Mouse (Mus musculus) frontal cortex, postnatal 10 days (tissue): ENCODE results near the gene Rnf38.

Experiments used
- DNase-seq, 2 experiments: peaks; one replicate each; pipeline ENCODE4 v3.0.0; 2022; ENCODE audit warnings: low spot score in 2 of 2, mixed read lengths in 1 of 2

Gene Rnf38

DNA sequence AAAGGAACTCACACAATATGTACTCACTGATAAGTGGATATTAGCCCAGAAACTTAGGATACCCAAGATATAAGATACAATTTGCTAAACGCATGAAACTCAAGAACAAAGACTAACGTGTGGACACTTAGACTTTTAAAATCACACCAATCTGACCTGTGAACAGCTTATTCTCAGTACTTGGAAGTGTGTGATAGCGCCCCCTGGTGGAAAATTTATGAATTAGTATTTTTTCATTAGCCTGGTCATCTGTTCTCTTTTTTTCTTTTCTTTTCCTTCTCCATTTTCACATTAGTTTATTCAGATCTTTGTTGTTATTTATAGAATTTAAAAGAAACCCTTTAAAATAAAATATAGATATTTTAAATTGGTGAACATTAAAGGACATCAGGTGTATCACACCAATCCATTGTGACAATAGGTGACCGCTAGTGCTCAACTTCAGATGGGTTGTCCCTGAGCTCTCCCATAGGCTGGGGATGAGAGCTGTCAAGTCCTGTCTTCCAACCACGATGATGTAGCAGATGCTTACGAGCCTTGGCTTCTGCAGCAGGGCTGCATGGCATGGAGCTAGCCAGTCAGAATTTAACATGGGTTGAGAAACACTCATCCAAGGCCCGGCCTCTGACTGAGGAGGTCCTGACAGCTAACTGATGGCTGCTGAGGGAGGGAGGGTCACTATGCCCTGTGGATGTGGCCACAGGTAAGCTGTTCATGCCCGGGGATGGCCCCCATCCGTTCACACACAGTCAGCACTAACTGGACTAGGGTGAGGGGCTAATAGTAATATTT is 114.0 kb downstream of the Rnf38 start:
- DNase-seq: no peak

DNA sequence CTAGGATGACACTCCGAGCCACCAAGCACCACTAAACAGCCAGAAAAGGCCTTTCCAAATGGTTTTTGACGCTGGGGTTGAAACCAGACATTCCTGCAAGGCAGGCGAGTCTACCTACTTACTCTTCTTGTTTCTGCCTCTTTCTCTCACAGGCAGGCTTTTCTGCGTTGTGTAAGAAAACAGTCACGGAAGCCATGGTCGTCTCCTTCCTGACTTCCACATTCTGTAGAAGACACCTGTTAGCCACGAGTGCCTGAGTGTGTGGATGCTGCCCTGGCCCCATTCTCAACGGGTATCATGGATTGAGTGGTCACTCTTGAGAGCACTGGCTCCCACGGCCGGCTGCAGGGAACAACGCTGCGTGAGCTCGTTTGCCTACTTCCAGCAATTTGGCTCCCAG is 118.5 kb downstream of the Rnf38 start:
- no peak for DNase-seq

DNA sequence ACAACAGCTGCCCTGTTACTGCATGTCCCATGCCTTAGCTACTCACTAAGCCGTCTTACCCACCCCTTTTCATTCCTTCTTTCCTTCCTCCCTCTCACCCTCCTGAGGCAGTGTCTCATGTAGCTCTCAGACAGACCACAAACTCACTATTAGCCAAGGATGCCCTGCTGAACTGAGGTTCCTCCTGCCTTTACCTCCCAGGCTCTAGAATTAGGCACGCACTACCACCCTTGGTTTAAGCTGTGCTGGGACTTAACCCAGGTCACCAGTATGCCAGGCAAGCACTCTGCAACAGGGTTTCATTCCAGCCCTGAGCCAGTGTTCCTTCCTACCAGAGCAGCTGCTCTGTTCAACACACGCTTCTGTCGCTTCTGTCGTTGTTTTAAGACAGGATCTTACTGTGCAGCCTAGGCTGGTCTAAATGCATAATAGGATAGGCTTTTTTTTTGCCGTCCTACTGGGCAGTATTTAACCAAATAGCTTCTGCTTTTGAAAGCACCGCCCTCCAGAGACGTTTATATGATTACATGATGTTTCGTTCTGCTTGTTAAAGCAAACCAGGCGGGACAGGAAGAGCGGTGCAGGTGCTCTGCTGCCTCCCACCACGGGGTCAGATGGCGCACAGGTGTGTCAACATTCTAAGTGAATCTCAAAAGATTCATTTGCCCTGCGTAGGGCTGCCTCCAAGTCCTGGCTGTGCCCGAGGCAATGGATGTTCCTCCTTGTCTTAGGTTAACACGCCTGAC is 120.0 kb downstream of the Rnf38 start:
- no peak for DNase-seq

DNA sequence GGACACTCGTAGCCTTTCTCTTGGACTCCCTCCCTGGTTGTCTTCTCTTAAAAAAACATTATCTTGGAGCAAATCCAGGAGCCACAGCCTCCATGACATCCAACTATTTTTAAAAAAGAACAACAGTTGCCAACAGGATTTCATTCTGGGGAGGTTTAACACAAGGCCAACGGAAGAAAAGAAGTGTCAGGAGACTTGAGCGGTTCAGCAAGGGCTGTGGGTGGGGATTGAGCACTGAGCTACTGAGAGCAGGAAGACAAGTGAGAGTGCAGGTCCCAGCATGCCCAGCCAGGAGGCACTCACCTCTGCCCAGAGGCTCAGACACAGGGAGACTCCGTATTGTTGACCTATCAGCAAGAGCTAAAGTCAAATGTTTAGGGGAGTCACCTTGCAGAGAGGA is 120.8 kb downstream of the Rnf38 start:
- DNase-seq: no peak

DNA sequence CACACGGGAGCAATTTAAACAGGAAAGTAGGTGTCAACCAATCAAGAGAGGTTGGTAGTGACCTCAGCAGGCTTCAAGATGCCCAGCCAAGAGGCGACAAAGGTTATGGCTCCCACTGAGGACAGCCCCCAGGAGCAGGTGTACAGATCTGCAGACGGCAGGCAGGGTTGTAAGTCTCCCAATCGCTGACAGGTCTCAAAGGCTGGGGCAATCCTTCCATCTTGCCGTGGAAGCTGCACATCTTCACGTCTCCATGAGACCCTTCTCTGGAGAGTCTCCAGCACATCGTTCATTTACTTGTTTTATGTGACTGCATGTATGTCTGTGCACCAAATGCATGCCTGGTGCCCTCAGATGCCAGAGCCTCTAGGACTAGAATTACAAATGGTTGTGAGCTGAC is 122.8 kb downstream of the Rnf38 start:
- no peak for DNase-seq

DNA sequence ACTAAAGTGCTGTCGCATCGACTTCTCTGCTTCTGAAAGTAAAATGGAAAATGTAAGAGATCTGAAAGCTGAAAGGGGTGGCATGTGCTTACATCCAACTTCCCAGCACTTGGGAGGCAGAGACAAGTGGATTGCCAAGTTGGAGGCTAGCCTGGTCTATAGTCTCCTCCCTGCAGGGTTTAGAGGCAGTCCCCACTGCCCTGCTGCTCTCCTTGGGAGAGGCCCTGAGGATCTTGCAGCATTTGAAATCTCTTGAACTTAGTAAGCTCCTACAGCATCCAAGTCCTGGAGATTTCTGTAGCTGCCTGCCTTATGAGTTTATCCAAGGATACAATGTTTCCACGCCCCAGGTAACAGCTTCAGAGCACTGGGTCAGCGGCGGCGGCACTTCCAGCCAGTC is 125.3 kb downstream of the Rnf38 start:
- no peak for DNase-seq

DNA sequence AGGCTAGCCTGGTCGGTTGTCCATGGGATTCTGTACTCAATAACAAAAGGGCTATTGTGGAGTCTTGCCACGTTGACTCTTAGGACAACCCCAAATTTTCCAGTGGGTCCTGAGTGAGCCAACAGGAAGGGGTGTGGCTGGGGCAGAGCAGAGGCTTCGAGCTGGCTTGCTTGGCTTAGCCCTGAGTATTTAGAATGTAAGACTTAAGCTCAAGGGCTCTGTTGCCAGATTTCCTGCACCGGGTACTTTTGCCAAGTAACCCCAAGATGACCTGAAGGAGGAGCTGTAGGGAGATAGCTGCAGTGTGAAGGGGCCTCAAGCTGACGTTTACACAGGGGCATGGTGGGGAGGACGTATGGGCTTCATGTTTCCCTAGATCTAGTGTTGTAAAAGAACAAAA is 126.2 kb downstream of the Rnf38 start:
- DNase-seq: no peak

DNA sequence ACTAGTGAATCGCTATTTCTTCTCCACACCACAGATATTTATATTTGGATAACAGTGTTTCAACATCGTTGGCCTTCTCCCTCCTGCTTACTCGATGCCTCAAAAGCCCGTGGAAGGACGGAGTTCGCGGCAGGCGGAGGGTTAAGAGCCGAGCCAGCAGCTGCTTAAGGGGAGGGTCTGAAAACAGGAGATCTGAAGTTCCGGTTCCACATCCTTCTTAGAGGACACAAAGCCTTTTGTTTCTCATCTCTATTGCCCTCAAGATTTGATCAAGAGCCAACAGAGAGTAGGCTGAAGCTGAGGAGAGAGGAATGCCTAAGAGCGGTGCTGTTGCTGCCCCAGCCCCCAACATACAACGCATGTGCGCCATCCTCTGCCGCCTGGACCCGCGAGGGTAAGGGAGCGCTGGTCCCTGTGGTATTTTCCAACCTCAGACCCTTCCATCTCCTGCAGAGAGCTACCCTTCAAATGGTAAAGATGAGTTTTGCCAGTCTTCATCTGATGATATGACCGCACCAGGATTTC is 127.2 kb downstream of the Rnf38 start:
- DNase-seq: no peak

DNA sequence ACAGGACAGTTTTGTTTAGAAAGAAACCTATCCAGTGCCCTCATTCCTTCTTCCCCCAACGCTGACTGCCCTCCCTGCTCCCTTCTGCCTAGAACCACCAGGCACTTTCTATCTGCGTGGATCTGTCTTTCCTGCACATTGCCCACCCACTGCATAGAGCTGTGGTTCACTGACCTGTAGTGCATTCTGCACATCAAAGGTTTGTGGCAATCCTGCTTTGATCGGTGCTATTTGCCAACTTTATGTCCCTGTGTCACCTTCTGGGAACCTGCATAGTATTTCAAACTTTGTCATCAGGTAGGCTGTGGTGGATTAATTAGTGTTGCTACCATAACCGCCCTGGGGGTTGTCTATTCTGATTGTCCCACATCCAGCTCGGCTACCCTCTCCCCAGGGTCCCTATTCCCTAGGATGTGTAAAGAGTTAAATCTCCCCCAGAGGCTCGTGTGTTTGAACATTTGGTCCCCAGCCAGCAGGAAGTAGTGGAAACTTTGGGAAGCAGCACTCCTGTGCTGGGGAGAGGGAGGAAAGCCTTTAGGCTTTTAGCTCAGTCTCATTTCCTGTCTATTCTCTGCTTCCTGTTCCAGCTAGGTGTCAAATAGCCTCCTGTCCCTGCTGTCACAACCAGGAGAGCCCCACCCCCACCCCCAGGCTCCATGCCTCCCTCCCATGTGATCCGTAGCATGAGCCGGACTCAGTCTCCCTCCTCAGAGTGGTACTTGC is 129.2 kb downstream of the Rnf38 start:
- no peak for DNase-seq

DNA sequence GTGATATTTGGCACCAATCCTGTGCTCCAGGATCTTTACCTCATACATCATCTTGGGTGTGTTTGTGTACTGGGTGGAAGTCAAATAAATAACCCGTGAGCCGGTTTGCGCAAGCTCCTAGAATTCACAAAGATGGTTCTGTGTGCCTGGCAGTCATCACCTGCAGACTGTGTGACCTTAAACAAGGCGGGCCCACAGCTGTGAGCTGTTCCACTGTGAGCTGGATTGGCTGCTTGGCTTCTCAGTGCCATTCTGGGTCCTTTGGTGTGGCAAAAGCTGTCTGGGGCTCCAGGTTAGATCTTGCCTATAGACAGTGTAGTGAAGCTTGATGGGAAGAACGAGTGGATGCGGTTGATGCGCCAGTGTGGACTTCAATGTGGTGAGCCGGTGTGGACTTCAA is 130.0 kb downstream of the Rnf38 start:
- no peak for DNase-seq

DNA sequence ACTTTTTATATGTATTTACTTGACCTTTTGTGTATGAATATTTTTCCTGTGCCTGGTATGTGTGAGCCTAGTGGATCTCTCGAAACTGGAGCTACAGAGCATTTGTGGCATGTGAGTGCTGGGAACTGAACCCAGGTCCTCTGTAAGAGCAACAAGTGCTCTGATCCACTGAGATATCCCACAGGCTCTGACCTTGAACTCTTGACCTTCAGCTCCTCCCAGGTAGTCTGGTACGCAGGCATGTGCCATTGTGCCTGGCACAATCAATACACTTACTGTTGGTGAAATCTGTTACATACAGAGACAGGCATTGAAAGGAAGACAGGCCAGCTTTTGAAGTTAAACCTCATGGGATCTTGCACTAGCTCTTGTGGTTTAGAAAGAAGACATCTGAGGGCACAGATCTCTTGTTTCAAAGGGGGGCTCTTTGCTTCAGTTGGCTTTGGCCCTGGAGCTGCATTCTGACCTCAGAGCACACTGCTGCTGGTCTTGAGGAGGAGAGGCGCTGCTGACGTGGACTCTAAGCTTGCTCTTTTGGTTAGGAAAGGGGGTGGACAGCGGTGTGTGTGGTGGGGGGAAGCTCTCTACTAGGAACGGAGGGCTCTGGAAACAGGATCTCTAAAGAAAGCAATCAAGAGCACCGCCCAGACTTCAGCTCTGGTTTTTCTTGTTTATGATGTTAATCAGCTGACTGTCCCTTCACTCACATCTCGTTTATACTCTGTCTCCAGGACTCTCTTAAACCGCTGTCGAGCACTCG is 135.8 kb downstream of the Rnf38 start:
- DNase-seq: no peak

DNA sequence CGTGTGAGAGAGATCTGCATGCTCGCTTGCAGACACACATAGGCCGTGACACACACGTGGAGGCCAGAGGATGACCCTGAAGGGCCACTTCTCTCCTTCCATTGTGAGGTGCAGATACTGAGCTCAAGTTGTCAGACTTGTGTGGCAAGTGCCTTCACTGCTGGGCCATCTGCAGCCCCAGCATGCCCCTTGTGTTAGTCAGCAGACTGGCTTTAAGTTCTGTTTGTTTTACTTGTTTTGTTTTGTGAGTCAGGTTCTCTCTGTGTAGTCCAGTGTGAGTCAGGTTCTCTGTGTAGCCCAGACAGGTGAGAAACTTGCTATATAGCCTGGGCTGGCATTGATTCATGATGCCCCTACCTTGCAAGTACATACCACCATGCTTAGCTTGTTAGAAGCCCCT is 139.1 kb downstream of the Rnf38 start:
- DNase-seq: no peak

DNA sequence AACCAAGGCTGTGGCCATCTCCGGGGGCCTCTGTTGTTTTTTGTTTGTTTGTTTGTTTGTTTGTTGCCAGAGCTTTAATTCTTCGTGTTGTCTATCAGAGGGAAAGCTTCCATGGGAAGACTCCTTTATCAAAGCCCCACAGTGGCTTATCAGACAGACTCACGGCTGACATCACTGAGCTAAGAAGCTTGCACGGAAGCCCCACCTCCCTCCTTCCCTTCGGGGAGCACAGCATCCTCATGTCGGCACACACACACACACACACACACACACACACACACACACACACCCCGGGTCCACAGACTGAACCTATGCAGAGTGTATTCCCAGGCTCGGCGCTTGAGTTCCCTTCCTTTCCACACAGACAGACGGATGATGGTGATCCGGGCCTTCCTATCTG is 141.2 kb downstream of the Rnf38 start:
- no peak for DNase-seq

DNA sequence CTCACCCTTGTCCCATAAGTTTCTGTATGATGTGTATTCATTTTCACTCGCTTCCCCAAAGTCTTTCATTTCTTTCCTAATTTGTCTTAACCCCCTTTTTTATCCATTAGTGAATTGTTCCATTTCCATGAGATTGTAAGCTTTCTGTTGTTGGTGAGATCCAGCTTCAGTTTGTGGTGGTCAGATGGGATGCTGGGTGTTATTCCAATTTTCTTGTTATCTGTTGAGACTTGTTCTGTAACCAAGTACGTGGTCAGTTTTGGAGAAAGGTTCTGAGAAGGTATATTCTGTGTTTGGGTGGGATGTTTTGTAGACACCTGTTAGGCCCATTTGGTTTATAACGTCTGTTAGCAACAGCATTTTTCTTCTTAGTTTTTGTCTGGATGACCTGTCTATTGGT is 148.0 kb downstream of the Rnf38 start:
- no peak for DNase-seq

DNA sequence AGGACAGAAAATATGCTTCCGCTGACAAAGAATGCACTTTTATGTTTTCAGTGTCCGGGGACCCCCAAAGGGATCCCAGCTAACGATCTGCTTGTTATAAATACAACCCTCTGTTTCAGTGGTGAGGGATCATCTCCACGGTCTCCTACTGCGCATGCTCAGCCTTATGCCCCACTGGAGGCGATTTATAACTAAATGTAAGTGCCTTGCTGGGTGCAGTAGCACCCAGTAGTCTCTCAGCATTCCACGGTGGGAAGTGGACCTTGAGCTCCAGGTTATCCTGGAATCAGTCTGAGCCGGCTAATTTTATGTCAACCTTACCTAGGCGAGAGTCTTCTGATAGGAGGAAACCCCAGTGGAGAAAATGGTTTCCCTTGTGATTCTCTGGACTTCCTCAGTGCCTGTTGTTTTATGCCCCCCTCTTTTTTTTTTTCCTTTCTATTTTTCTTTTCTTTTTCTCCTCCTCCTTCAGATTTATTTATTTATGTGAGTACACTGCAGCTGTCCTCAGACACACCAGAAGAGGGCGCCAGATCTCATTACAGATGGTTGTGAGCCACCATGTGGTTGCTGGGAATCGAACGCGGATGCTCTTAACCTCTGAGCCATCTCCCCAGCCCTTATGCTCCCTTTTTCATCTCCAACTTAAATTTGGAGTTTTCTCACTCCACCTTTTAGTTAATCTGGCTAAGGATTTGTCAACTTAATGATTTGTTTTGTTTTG is 148.8 kb downstream of the Rnf38 start:
- no peak for DNase-seq

DNA sequence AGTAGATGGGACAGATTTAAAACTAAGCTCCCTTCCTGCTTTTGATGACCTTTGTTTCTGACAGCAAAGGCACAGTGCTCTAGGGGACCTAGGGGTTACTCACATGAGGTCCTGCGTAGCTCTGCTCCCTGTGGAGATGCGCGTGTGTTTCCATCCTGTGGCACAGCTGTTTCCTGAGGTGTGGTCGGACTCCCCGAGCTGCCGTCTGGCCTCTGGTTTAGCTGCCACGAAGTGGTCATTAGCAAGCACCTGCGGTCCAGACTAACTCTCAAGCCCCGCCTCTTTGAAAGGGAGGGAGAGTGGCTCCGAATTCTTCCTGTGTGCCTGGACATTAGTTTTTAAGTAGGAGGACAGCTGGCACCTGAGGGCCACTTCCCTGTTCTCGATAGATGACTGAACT is 149.6 kb downstream of the Rnf38 start, which contains the start of gene Gne:
Gene Gne, minus strand, starts transcription at position 233 of the 400 bp plus-strand sequence.
- DNase-seq: no peak

DNA sequence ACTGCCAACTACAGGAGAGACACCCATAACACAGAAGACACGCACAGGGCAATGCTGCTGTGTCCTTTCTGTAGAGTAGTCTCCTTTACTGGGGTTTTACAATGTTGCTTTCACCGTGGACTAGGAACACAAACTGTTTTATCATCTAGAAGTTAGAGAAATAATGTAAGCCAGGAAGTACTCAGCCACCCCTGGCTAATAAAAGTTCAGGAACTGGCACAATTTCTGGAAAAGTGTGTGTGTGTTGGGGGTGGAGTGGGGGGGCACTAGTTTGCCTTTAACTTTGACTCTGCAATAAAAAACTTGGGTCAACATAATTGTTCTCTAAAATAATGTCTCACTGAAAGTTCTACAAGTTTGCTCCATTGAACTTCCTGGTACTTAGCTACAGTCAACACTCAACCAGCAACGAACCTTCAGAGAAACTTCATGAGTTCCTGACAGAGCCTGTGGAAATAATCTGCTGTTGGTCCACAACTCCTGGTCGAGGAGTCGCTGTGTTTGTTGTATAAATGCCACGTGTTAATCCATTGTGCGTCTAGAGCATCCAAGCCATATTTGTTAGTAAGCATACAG is 155.1 kb downstream of the Rnf38 start:
- no peak for DNase-seq
